24 mouse cellular contexts compared by ENCODE assay signal in the genomic region with DNA sequence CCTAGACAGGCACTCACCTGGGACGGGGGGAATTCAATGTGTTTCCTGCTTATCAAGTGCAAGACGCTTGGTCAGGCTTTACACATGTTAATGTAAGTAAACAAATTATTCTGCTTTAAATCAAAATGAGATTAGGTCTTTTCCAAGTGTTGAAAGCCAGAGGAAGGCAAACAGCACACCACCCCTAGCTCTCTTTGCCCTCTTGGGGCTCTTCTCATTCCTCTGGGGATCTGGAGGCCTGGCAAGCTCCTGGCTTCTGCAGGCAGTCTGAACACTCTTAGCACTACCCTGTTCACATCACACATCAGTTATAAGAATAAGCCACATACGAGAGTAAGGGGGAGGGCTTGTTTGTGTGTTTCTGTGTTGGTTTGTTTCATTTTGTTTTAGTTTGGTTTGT.
DNase-seq lines count a peak whose midpoint lies in the region; ATAC-seq and TF ChIP-seq lines count a peak whose summit lies in the region.
"Had no signal": no experiment of that assay in that cellular context is flagged by ENCODE, and none has a peak within 500 bp of the region (broad histone marks: within the 10 kb centered on the region; RNA-seq: fewer than 3 reads in every experiment).

No protein-coding gene starts in this region.

- 36% methylated on average over 3 of the region's 3 CpGs for WGBS in heart, embryonic 10.5 days
- WGBS in stomach, postnatal 0 days: 48% methylated on average over 3 of the region's 3 CpGs

- TF ChIP-seq EP300 in stomach, postnatal 0 days (optimal IDR thresholded peaks at IDR 0.05): no peak

- H3K27ac ChIP-seq in heart, embryonic 10.5 days: no peak overlapping the region
- peak overlapping the region; percentile 53; the same call in 1 of the 2 replicates for H3K27ac ChIP-seq in stomach, postnatal 0 days (replicated peaks)
- H3K27ac ChIP-seq: embryonic facial prominence, embryonic 15.5 days; forebrain, embryonic 15.5 days; heart, embryonic 15.5 days; hindbrain, embryonic 10.5 days; hindbrain, embryonic 14.5 days; intestine, embryonic 15.5 days had no signal

- peak; percentile 53; the same call in 1 of the 2 replicates for ATAC-seq in stomach, postnatal 0 days (ENCODE audit: low FRiP score, low TSS enrichment)
- ATAC-seq: CD4-positive, CD25-positive, alpha-beta regulatory T cell, adult 4 months; forebrain, embryonic 15.5 days; intestine, embryonic 15.5 days had no signal

- peak; percentile 48 for DNase-seq in adrenal gland, postnatal 10 days
- DNase-seq in adrenal gland, postnatal 4 days (ENCODE audit: low spot score in 2 of 2): no peak
- DNase-seq in heart, embryonic 10.5 days (ENCODE audit: low spot score): peak; percentile 33
- DNase-seq in heart, postnatal 25 days (ENCODE audit: low spot score): no peak
- DNase-seq in MN1 (ENCODE audit: low spot score): peak; percentile 24
- peak; percentile 48 for DNase-seq in stomach, postnatal 0 days (ENCODE audit: low spot score)
- no peak for DNase-seq in spleen, postnatal 36 days (ENCODE audit: low spot score in 2 of 2)
- DNase-seq: adrenal gland, postnatal 36 days; B cell, adult 2 months; cerebellum, adult 11 months; cerebellum, adult 8-10 months; cerebellum, postnatal 14 days; embryo, embryonic 11 days; gastrocnemius, postnatal 10 days; heart, postnatal 14 days had no signal

- H3K4me2 ChIP-seq in stomach, postnatal 0 days (replicated peaks; ENCODE audit: low read depth): no peak overlapping the region
- H3K4me2 ChIP-seq: embryonic facial prominence, embryonic 15.5 days; forebrain, embryonic 15.5 days; heart, embryonic 15.5 days; hindbrain, embryonic 14.5 days; intestine, embryonic 15.5 days had no signal

- intact Hi-C loops in heart, postnatal 25 days (cut with DNase I): no loop called here

- no peak overlapping the region for H3K9ac ChIP-seq in stomach, postnatal 0 days (ENCODE audit: low read length)
- H3K9ac ChIP-seq: embryonic facial prominence, embryonic 15.5 days; forebrain, embryonic 15.5 days; heart, embryonic 15.5 days; hindbrain, embryonic 14.5 days; intestine, embryonic 15.5 days had no signal

- no peaks in the 10 kb centered on the region for H3K9me3 ChIP-seq in heart, embryonic 10.5 days
- no peaks in the 10 kb centered on the region for H3K9me3 ChIP-seq in stomach, postnatal 0 days (ENCODE audit: control insufficient read depth, low read length)
- H3K9me3 ChIP-seq: embryonic facial prominence, embryonic 15.5 days; G1E; intestine, embryonic 15.5 days had no signal

- no peaks in the 10 kb centered on the region for H3K4me1 ChIP-seq in heart, embryonic 10.5 days
- no peaks in the 10 kb centered on the region for H3K4me1 ChIP-seq in stomach, postnatal 0 days (replicated peaks; ENCODE audit: control insufficient read depth, insufficient read depth)
- H3K4me1 ChIP-seq: embryonic facial prominence, embryonic 15.5 days; forebrain, embryonic 15.5 days; intestine, embryonic 15.5 days had no signal

- no peaks in the 10 kb centered on the region for H3K36me3 ChIP-seq in heart, embryonic 10.5 days
- H3K36me3 ChIP-seq in stomach, postnatal 0 days (ENCODE audit: control insufficient read depth, insufficient read depth, low read length): no peaks in the 10 kb centered on the region
- H3K36me3 ChIP-seq: embryonic facial prominence, embryonic 15.5 days; forebrain, embryonic 15.5 days; G1E; heart, embryonic 15.5 days; hindbrain, embryonic 10.5 days; intestine, embryonic 15.5 days had no signal

- H3K27me3 ChIP-seq in heart, embryonic 10.5 days (ENCODE audit: insufficient read depth, poor library complexity, severe bottlenecking): no peaks in the 10 kb centered on the region
- H3K27me3 ChIP-seq in stomach, postnatal 0 days (ENCODE audit: control insufficient read depth, insufficient read depth, low read length): no peaks in the 10 kb centered on the region
- H3K27me3 ChIP-seq: embryonic facial prominence, embryonic 15.5 days; forebrain, embryonic 15.5 days; heart, embryonic 15.5 days; intestine, embryonic 15.5 days had no signal

- no peak overlapping the region for H3K4me3 ChIP-seq in heart, embryonic 10.5 days
- H3K4me3 ChIP-seq in stomach, postnatal 0 days (ENCODE audit: low read depth, low read length): no peak overlapping the region
- H3K4me3 ChIP-seq: embryonic facial prominence, embryonic 15.5 days; erythroblast, embryonic 14.5 days; forebrain, embryonic 15.5 days; heart, embryonic 15.5 days; hindbrain, embryonic 10.5 days; intestine, embryonic 15.5 days had no signal

- no peak for TF ChIP-seq CTCF in stomach, postnatal 0 days (IDR thresholded peaks at IDR 0.05; ENCODE audit: low read depth)

Comparison
In these comparisons a context has a peak if more than half of its experiments do, and no peak if none do; other contexts are left out.
1. DNase-seq: peak in adrenal gland, postnatal 10 days (single experiment), heart, embryonic 10.5 days (single experiment), MN1 (single experiment) and stomach, postnatal 0 days (single experiment); none in adrenal gland, postnatal 4 days (0 of 2), heart, postnatal 25 days (single experiment) and spleen, postnatal 36 days (0 of 2).